Mouse (Mus musculus) heart, postnatal 25 days (tissue): ENCODE results near the gene Foxp4. TPM values are rescaled to one million over a fixed set of nuclear protein-coding genes. Genes with fewer than 3 reads are reported as not detected.

Source experiments
- DNase-seq: peaks from one replicate; pipeline ENCODE4 v3.0.0; 2022; ENCODE audit warnings: low spot score
- intact Hi-C: fragments of 180-260 bp; cut with DNase I; formaldehyde crosslinking; loops from one replicate; pipeline ENCODE4 v1.15.1; 2025
- total RNA-seq, 2 experiments: library from RNA; stranded (reverse); gene quantifications; 2 replicates each; pipeline ENCODE4 v1.2.3; 2021

Gene Foxp4
- total RNA-seq, 2 experiments from 2014 or later: 9.4 to 9.6 TPM

DNA sequence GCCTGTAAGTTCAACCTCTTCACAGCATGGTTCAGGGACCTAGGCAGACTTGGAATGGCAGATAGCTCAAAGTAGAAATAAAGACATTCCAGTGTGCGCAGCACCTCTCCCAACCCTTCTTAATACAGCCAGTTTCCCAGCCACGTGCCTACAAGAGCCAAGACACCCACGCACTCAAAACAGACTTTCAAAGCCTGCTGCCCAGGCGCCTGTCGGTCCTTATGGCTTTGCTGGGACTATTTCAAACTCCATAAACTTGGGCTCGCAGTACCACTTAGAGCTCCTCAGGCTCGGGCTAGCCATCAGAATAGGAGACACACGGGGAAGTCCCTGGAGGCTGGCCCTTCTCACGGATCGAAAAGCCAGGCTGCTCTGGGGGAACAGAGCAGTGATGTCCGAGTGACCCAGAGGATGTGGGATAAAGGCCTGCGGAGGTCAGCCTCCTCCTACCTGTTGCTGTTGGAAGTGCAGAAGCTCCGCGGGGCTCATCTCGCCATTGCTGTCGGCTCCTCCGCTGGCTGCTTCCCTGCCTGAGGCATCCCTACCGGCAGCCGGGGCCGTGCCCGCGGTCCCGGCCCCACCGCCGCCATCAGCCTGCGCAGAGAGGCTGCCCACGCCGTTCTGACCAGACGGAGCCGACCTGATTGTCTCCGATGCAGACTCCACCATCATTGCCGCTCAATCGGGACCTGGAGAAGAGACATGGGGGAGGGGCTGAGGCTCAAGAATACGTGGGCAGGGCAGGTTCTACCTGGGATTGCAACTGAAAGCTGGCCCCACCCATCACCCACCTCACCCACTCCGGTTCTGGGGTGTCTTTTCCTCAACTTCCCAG lies 20.4 kb downstream of the Foxp4 start:
- no peak for DNase-seq
- intact Hi-C loops: loop anchor here (10.0 kb wide), 1 partner anchor 191 kb away; no protein-coding TSS in a partner anchor

DNA sequence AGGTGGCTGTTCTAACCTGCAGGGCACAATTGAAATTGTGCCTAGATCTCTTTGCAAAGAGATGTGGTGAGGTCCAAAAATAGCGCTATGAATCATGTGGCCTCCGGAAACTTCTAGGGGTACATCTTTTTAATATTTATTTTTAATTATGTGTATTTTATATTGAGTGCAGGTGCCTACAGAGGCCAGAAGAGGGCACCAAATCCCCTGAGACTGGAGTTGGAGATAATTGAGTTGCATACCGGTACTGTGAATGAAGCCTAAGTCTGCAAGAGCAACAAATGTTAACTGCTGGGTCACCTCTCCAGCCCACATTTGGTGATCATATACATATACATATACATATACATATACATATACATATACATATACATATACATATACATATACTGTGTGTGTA lies 22.7 kb downstream of the Foxp4 start:
- intact Hi-C loops: loop anchor here (10.0 kb wide), 1 partner anchor 193 kb away; no protein-coding TSS in a partner anchor
- DNase-seq: no peak

GRCm38 (mm10) chr17:47900716-47901115 lies 23.7 kb downstream of the Foxp4 start:
- intact Hi-C loops: loop anchor here (10.0 kb wide), 1 partner anchor 194 kb away; no protein-coding TSS in a partner anchor
- DNase-seq: no peak

- DNase-seq: no peak
- intact Hi-C loops: no loop called here
Observed at GRCm38 (mm10) chr17:47899156-47899555, 25.3 kb downstream of the Foxp4 start.

- peak; percentile 68 for DNase-seq
- intact Hi-C loops: no loop called here
Observed at GRCm38 (mm10) chr17:47897956-47898752, 26.3 kb downstream of the Foxp4 start.

GRCm38 (mm10) chr17:47889727-47890126 lies 34.7 kb downstream of the Foxp4 start:
- DNase-seq: no peak
- intact Hi-C loops: no loop called here

GRCm38 (mm10) chr17:47889267-47889666 lies 35.2 kb downstream of the Foxp4 start:
- intact Hi-C loops: no loop called here
- DNase-seq: no peak

DNA sequence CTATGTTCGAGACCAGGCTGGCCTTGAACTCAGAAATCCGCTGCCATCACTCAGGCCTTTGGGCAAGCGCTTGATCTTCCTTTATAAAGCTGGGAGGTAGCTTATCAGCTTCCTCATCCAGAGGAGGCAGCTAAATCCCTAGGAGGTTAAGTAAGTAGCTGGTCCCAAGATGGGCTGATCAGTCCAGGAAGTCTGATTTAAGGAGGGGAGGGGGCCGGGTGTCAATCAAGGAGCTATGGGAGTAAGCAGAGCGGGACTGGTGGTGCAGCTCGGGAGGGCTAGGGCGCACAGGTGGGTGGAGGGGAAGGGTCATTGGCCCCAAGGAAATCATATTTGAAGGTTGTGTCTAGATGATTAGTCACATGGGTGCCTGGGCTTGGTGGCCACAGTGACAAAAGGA lies 35.8 kb downstream of the Foxp4 start:
- DNase-seq: no peak

GRCm38 (mm10) chr17:47888155-47888455 lies 36.3 kb downstream of the Foxp4 start:
- no peak for DNase-seq
- intact Hi-C loops: no loop called here

More for the DNA sequence above, 35.8 kb downstream of the Foxp4 start:
- intact Hi-C loops: no loop called here

GRCm38 (mm10) chr17:47887381-47888154 lies 36.9 kb downstream of the Foxp4 start:
- DNase-seq: no peak
- intact Hi-C loops: no loop called here

GRCm38 (mm10) chr17:47883099-47883498 lies 41.3 kb downstream of the Foxp4 start:
- intact Hi-C loops: no loop called here
- DNase-seq: no peak

DNA sequence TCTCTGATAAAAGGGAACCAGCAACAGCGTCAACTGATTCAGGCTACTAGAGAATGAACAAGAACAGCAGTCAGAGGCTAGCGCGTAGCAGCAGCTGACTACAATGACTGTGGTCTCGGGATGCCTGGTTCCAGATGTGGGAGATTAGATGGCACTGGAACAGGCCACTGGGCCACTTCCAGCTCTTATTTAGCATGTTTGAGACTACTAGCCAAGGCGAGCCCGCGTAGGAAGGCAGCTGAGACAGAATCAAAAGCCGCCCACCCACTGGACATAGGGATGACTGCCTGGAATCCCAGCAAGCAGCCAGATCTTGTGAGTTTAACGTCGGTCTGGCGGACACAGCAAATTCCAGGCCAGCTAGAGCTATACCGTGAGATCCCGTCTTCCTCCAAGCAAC lies 43.1 kb downstream of the Foxp4 start:
- intact Hi-C loops: no loop called here
- no peak for DNase-seq

DNA sequence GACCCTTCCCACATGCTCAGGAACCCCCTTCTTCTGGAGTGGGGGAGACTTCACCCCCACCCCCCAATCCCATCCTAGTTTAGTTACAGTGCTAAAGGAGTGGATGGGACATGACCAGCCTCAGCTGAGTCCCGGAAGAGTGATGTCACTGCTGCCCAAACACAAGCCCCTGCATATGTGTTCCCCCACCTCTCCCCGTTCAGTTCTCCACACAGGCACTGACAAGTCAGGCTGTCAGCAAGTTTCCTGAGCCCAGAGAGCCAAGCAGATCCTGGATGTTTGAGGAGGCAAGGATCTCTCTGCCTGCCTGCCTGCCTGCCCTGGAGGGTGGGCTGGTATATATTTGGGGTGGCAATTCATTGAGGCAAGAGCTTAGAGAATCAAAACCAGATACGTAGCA lies 45.2 kb downstream of the Foxp4 start:
- intact Hi-C loops: loop anchor here (5.0 kb wide), 1 partner anchor 43 kb away; the partner anchor contains the start of gene Foxp4
- DNase-seq: no peak

DNA sequence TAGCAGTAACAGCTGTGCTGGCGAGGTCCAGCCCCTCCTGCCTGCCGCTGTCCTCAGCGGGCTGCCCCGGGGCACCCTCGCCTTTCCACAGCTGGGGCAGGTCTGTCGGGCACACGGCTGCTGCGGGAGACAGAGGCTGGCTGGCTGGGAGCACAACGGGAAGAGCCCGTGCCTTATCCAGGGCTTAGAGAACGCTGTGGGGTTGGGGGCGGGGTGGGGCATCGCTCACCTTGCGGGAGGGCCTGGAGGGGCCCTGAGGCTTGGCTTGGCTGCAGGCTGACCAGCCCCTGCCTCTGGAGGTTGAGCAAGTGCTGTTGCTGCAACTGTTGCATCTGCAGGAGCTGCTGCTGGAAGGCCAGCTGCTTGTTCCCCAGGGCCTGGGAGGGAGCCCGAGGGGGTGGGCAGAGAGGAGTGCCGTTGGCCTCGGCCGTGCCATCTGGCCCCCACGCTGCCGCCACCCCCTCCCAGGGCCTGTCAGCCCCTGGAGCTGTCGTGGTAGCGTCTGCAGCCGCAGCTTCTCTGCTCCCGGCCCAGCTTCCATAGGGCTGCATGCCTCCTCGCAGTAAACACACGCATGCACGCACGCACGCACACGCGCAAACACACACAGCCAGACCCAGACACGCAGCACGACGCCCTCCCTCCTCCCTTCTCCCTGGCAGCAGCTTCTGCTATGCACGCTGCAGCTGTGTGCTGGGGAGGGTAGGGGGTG lies 45.9 kb downstream of the Foxp4 start:
- intact Hi-C loops: loop anchor here (5.0 kb wide), 1 partner anchor 44 kb away; the partner anchor contains the start of gene Foxp4
- peak; percentile 27 for DNase-seq

DNA sequence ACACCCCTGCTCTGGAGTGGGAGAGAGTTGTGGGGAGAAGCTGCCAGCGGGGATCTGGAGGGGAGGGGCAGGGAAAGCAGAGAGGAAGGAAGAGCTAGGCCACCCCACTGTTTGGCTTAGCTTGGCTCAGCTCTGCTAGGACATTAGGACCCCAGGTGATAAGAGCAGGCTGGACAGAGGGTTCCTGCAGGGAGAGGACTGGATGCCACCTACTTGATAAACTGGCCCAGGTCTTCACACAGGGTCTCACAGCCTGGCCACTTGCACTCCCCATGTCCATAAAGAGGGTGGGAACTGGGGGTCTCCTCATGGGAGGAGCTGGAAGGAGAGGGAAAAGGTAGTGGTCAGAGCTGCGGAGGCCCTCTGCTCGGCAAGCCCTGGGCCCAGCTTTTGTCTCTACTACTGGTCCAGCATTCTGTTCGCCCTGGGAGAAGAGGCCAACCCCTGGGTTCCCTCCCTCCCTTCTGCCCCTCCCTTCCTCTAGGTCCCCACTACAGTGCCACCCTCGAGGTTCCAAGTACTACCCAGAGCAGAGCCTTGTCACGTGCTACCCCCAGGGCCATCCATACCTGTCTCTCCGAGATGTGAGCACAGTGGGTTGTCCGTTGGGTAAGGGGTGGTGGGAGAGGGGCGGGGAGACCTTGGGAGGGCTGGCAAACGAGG lies 46.6 kb downstream of the Foxp4 start:
- DNase-seq: no peak
- intact Hi-C loops: loop anchor here (5.0 kb wide), 1 partner anchor 44 kb away; the partner anchor contains the start of gene Foxp4

GRCm38 (mm10) chr17:47876776-47877714 lies 47.4 kb downstream of the Foxp4 start:
- intact Hi-C loops: loop anchor here (5.0 kb wide), 1 partner anchor 45 kb away; the partner anchor contains the start of gene Foxp4
- DNase-seq: no peak

GRCm38 (mm10) chr17:47873341-47873791 lies 51.1 kb downstream of the Foxp4 start:
- intact Hi-C loops: loop anchor here (2.0 to 5.0 kb wide), 2 partner anchors 174 to 227 kb away; no protein-coding TSS in a partner anchor
- peak; percentile 70 for DNase-seq
